Mouse (Mus musculus) CH12.LX (cell line): Measurements from ENCODE around the gene Fbp1. TPM values are rescaled to one million over a fixed set of nuclear protein-coding genes. Genes with fewer than 3 reads are reported as not detected.

Source experiments
- DNase-seq: peaks from one replicate; pipeline ENCODE4 v3.0.0-alpha.2; 2013; ENCODE audit errors: extremely low read depth
- H3K27ac ChIP-seq: 2 replicates; pipeline ENCODE4 v1.5.1; 2012; ENCODE audit warnings: low read depth, mild to moderate bottlenecking, control low read depth, moderate library complexity; ENCODE audit not compliant: insufficient read depth
- H3K27me3 ChIP-seq: replicated peaks from 2 replicates; pipeline ENCODE3; 2012; ENCODE audit warnings: inconsistent platforms
- H3K36me3 ChIP-seq, 2 experiments: replicated peaks in 1 of 2; 2 replicates each; pipeline versions ENCODE3 to v1.6.1; 2012; ENCODE audit warnings: inconsistent platforms in 1 of 2, low read length in 1 of 2, mild to moderate bottlenecking in 1 of 2, mixed read lengths in 1 of 2, moderate library complexity in 1 of 2; ENCODE audit not compliant: control insufficient read depth in 1 of 2, insufficient read depth in 1 of 2
- H3K4me1 ChIP-seq, 2 experiments: 2 replicates each; pipeline ENCODE4 v1.6.1; 2012; ENCODE audit warnings: inconsistent platforms in 1 of 2, moderate library complexity in 1 of 2; ENCODE audit not compliant: insufficient read depth in 2 of 2, control insufficient read depth in 1 of 2
- H3K4me2 ChIP-seq: 2 replicates; pipeline ENCODE4 v1.6.1; 2012; ENCODE audit warnings: low read depth, mild to moderate bottlenecking, control low read depth; ENCODE audit not compliant: poor library complexity, insufficient read depth, severe bottlenecking
- H3K4me3 ChIP-seq, 3 experiments: fragments of 150-350 bp in 1 of 3; sonication (generic) in 1 of 3; replicated peaks in 1 of 3; 2 replicates each; pipeline versions ENCODE3 to v1.5.1; 2011 to 2012; ENCODE audit warnings: low read depth in 2 of 3, low read length in 2 of 3, mild to moderate bottlenecking in 2 of 3, moderate library complexity in 2 of 3, control low read depth in 1 of 3, improper control_type of control experiment in 1 of 3, inconsistent platforms in 1 of 3, mixed read lengths in 1 of 3; ENCODE audit not compliant: poor library complexity in 1 of 3
- H3K79me2 ChIP-seq: replicated peaks from 2 replicates; pipeline ENCODE4 v1.6.1; 2012; ENCODE audit warnings: mild to moderate bottlenecking, moderate library complexity; ENCODE audit not compliant: control insufficient read depth, poor library complexity, insufficient read depth, severe bottlenecking; ENCODE audit errors: extremely low read depth
- H3K9ac ChIP-seq: 2 replicates; pipeline ENCODE4 v1.6.1; 2012; ENCODE audit warnings: low read depth, mild to moderate bottlenecking, control low read depth, moderate library complexity; ENCODE audit not compliant: insufficient read depth
- H3K9me3 ChIP-seq: replicated peaks from 2 replicates; pipeline ENCODE3; 2012; ENCODE audit warnings: low read length, inconsistent platforms, mixed read lengths
- CHD2 ChIP-seq: IDR thresholded peaks from 2 replicates; pipeline ENCODE4 v1.6.1; 2011; ENCODE audit warnings: low read length, improper control_type of control experiment
- ELF1 ChIP-seq: IDR thresholded peaks from 2 replicates; pipeline ENCODE4 v1.6.1; 2014; ENCODE audit warnings: low read depth, mild to moderate bottlenecking, inconsistent platforms, low read length, improper control_type of control experiment
- EP300 ChIP-seq: IDR thresholded peaks from 2 replicates; pipeline ENCODE4 v1.6.1; 2011; ENCODE audit warnings: low read length, improper control_type of control experiment
- ETS1 ChIP-seq: conservative IDR thresholded peaks from 2 replicates; pipeline ENCODE4 v1.6.1; 2012; ENCODE audit warnings: low read depth, mild to moderate bottlenecking, inconsistent platforms, low read length, improper control_type of control experiment, moderate library complexity
- HCFC1 ChIP-seq: IDR thresholded peaks from 2 replicates; pipeline ENCODE4 v1.6.1; 2012; ENCODE audit warnings: low read depth, mild to moderate bottlenecking, inconsistent platforms, low read length, improper control_type of control experiment
- IRF4 ChIP-seq: IDR thresholded peaks from 2 replicates; pipeline ENCODE4 v1.6.1; 2014; ENCODE audit warnings: low read depth, mild to moderate bottlenecking, inconsistent platforms, low read length, improper control_type of control experiment
- JUN ChIP-seq: IDR thresholded peaks from 2 replicates; pipeline ENCODE4 v1.6.1; 2011; ENCODE audit warnings: low read depth, mild to moderate bottlenecking, low read length, improper control_type of control experiment, moderate library complexity; ENCODE audit not compliant: insufficient read depth
- KAT2A ChIP-seq: IDR thresholded peaks from 2 replicates; pipeline ENCODE4 v1.6.1; 2012; ENCODE audit warnings: low read length, improper control_type of control experiment, inconsistent platforms; ENCODE audit not compliant: insufficient replicate concordance
- MAZ ChIP-seq: IDR thresholded peaks from 2 replicates; pipeline ENCODE4 v1.6.1; 2012; ENCODE audit warnings: low read depth, mild to moderate bottlenecking, inconsistent platforms, low read length, improper control_type of control experiment, moderate library complexity
- MEF2A ChIP-seq: IDR thresholded peaks from 2 replicates; pipeline ENCODE4 v1.6.1; 2014; ENCODE audit warnings: low read depth, mild to moderate bottlenecking, inconsistent platforms, low read length, improper control_type of control experiment, borderline replicate concordance
- MYC ChIP-seq: IDR thresholded peaks from 2 replicates; pipeline ENCODE4 v1.6.1; 2011; ENCODE audit warnings: low read depth, mild to moderate bottlenecking, improper control_type of control experiment, low read length
- NELFE ChIP-seq: IDR thresholded peaks from 2 replicates; pipeline ENCODE4 v1.6.1; 2011; ENCODE audit warnings: low read depth, low read length, improper control_type of control experiment
- NRF1 ChIP-seq: IDR thresholded peaks from 2 replicates; pipeline ENCODE4 v1.6.1; 2014; ENCODE audit warnings: low read depth, mild to moderate bottlenecking, inconsistent platforms, low read length, improper control_type of control experiment, moderate library complexity
- PAX5 ChIP-seq: IDR thresholded peaks from 2 replicates; pipeline ENCODE4 v1.6.1; 2012; ENCODE audit warnings: low read length, inconsistent platforms, mixed read lengths
- POLR2A ChIP-seq: IDR thresholded peaks from 2 replicates; pipeline ENCODE4 v1.6.1; 2011; ENCODE audit warnings: low read depth, mild to moderate bottlenecking, improper control_type of control experiment, low read length
- SIN3A ChIP-seq: IDR thresholded peaks from 2 replicates; pipeline ENCODE4 v1.6.1; 2012; ENCODE audit warnings: low read length, improper control_type of control experiment, inconsistent platforms
- SMC3 ChIP-seq: IDR thresholded peaks from 2 replicates; pipeline ENCODE4 v1.6.1; 2011; ENCODE audit warnings: low read depth, low read length, improper control_type of control experiment
- TCF12 ChIP-seq: IDR thresholded peaks from 2 replicates; pipeline ENCODE4 v1.6.1; 2014; ENCODE audit warnings: low read depth, mild to moderate bottlenecking, inconsistent platforms, low read length, improper control_type of control experiment
- UBTF ChIP-seq: IDR thresholded peaks from 2 replicates; pipeline ENCODE4 v1.6.1; 2012; ENCODE audit warnings: low read depth, mild to moderate bottlenecking, inconsistent platforms, low read length, improper control_type of control experiment, moderate library complexity
- USF1 ChIP-seq: IDR thresholded peaks from 2 replicates; pipeline ENCODE4 v1.6.1; 2014; ENCODE audit warnings: low read depth, mild to moderate bottlenecking, inconsistent platforms, low read length, improper control_type of control experiment
- ZC3H11A ChIP-seq: IDR thresholded peaks from 2 replicates; pipeline ENCODE4 v1.6.1; 2012; ENCODE audit warnings: low read depth, mild to moderate bottlenecking, inconsistent platforms, low read length, improper control_type of control experiment
- ZKSCAN1 ChIP-seq: IDR thresholded peaks from 2 replicates; pipeline ENCODE4 v1.6.1; 2012; ENCODE audit warnings: low read depth, inconsistent platforms, low read length, improper control_type of control experiment, borderline replicate concordance
- ZNF384 ChIP-seq: IDR thresholded peaks from 2 replicates; pipeline ENCODE4 v1.6.1; 2012; ENCODE audit warnings: low read depth, low read length, improper control_type of control experiment, inconsistent platforms
- dilution Hi-C: fragments of 300-500 bp; cut with MboI; formaldehyde crosslinking; loops from 2 replicates; pipeline ENCODE4 v1.14.3; 2020; ENCODE audit warnings: low sequenced_read_pairs; ENCODE audit not compliant: extremely low pct_unique_long_range_greater_than_20kb, extremely low pct_ligation_motif_present
- in situ Hi-C: fragments of 300-500 bp; cut with MboI; formaldehyde crosslinking; loops from 3 replicates; pipeline ENCODE4 v1.14.3; 2019; ENCODE audit warnings: low sequenced_read_pairs, low pct_ligation_motif_present, low pct_unique_long_range_greater_than_20kb, mixed read lengths
- polyA plus RNA-seq: library from polyadenylated mRNA; unstranded; fragments of >175 nt; gene quantifications from 2 replicates; pipeline ENCODE4 v1.2.1, GENCODE M21; 2012; ENCODE audit warnings: low read depth; ENCODE audit not compliant: insufficient read length
- total RNA-seq, 2 experiments: library from RNA; depleted of rRNA; stranded (reverse); fragments of 300-350 nt in 1 of 2; fragments of >200 nt in 1 of 2; gene quantifications; 2 replicates each; pipeline ENCODE4 v1.2.3; 2012 to 2014

The Fbp1 gene
- total and polyA plus RNA-seq, 3 experiments, result not detected

DNA sequence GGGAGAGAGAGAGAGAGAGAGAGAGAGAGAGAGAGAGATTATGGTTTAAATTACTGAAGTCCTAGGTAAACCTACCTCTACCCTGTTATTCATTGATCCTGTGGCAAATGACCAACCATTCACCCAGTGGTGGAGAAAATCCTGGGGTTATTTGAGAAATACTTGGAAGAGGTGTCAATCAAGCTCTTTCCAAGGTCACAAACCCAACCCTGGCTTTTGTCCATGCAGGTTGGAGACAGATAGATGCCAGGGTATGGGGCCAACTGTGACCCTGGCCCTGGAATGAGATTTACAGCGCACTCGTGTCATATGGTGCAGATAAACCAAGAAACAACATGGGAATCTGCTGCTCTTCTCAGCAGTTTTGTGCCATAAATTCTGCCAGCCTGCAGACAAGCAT lies 4.6 kb downstream of the Fbp1 start:
- no peaks in the 10 kb centered on the region for H3K79me2 ChIP-seq
- no peak overlapping the region for H3K4me3 ChIP-seq
- no peaks in the 10 kb centered on the region for H3K27me3 ChIP-seq
- no peaks in the 10 kb centered on the region for H3K36me3 ChIP-seq
- TF ChIP-seq ETS1 (no peak), MAZ (no peak), HCFC1 (no peak), NELFE (no peak), SIN3A (no peak), ZNF384 (no peak), IRF4 (no peak), TCF12 (no peak), POLR2A (no peak), ELF1 (no peak), CHD2 (no peak)
- no peak overlapping the region for H3K9ac ChIP-seq
- no peak overlapping the region for H3K27ac ChIP-seq
- H3K4me1 ChIP-seq, result peaks cover 0 to 15% of the 10 kb centered on the region in 2 experiments; a peak in 2 of 4 replicates
- dilution Hi-C loops, result no loop called here
- in situ Hi-C loops, result no loop called here
- no peaks in the 10 kb centered on the region for H3K9me3 ChIP-seq
- no peak for DNase-seq
- no peak overlapping the region for H3K4me2 ChIP-seq

DNA sequence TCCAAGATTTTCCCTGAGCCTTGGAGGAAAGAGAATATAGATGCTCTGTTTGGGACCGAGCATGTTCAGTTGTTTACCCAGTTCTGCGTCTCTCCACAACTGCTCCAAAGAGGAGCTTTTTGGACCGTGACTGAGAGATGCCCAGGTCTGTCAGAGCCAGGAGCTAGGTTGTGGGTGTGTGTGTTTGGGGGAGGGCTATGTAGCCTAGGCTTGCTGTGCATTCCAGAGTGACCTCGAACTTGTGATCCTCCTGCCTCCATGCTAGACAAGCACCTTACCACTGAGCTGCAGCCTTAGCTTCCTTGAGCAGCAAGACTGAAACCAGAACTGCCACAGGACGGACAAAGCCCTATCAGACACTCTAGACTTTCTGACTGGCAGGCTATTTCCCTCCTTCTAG lies 5.2 kb downstream of the Fbp1 start:
- no peaks in the 10 kb centered on the region for H3K9me3 ChIP-seq
- TF ChIP-seq MEF2A (no peak), ZKSCAN1 (no peak), MYC (no peak), USF1 (no peak), SIN3A (no peak), SMC3 (no peak), POLR2A (no peak), NRF1 (no peak), ETS1 (no peak), PAX5 (no peak), ELF1 (no peak), UBTF (no peak), ZC3H11A (no peak), EP300 (no peak), JUN (no peak), KAT2A (no peak)
- dilution Hi-C loops, result no loop called here
- H3K27ac ChIP-seq, result no peak overlapping the region
- H3K79me2 ChIP-seq, result no peaks in the 10 kb centered on the region
- DNase-seq, result no peak
- in situ Hi-C loops, result no loop called here
- peaks cover 0 to 15% of the 10 kb centered on the region in 2 experiments; a peak in 2 of 4 replicates for H3K4me1 ChIP-seq
- no peak overlapping the region for H3K9ac ChIP-seq
- H3K4me3 ChIP-seq, result no peak overlapping the region
- H3K36me3 ChIP-seq, result no peaks in the 10 kb centered on the region
- H3K27me3 ChIP-seq, result no peaks in the 10 kb centered on the region
- no peak overlapping the region for H3K4me2 ChIP-seq
